In genomic region chr14:51789196-51789595, GRCm38 (mm10) we compare ENCODE assay signal across 21 mouse cellular contexts. TPM values are rescaled to one million over a fixed set of nuclear protein-coding genes. Genes with fewer than 3 reads are reported as not detected.
A peak's percentile ranks its signal among the peaks of the same experiment; 100 is the strongest.
DNase-seq lines count a peak whose midpoint lies in the region; ATAC-seq and TF ChIP-seq lines count a peak whose summit lies in the region.
"Had no signal": no experiment of that assay in that cellular context is flagged by ENCODE, and none has a peak within 500 bp of the region (broad histone marks: within the 10 kb centered on the region; RNA-seq: fewer than 3 reads in every experiment).

No protein-coding gene starts in this region.

- H3K36me3 ChIP-seq in lung, embryonic 14.5 days (ENCODE audit: insufficient read depth), result no peaks in the 10 kb centered on the region
- no peaks in the 10 kb centered on the region for H3K36me3 ChIP-seq in stomach, postnatal 0 days (ENCODE audit: control insufficient read depth, insufficient read depth, low read length)
- no peaks in the 10 kb centered on the region for H3K36me3 ChIP-seq in midbrain, embryonic 10.5 days
- H3K36me3 ChIP-seq: limb, embryonic 10.5 days; liver, embryonic 15.5 days; neural tube, embryonic 12.5 days; stomach, embryonic 15.5 days had no signal

- 77% methylated on average over 2 of the region's 2 CpGs for WGBS in lung, embryonic 14.5 days
- WGBS in stomach, postnatal 0 days, result 80% methylated on average over 2 of the region's 2 CpGs
- WGBS in midbrain, embryonic 10.5 days, result 74% methylated on average over 2 of the region's 2 CpGs

- TF ChIP-seq EP300 in stomach, postnatal 0 days (optimal IDR thresholded peaks at IDR 0.05), result no peak

- 0 out of 2 replicates have a peak, but pooled peaks have one; percentile 10 for TF ChIP-seq CTCF in lung, embryonic 14.5 days (IDR thresholded peaks at IDR 0.05; ENCODE audit: low read depth)
- peak; percentile 25; the same call in 1 of the 2 replicates for TF ChIP-seq CTCF in stomach, postnatal 0 days (IDR thresholded peaks at IDR 0.05; ENCODE audit: low read depth)

- no peaks in the 10 kb centered on the region for H3K9me3 ChIP-seq in lung, embryonic 14.5 days (ENCODE audit: low read depth, low read length)
- no peaks in the 10 kb centered on the region for H3K9me3 ChIP-seq in stomach, postnatal 0 days (ENCODE audit: control insufficient read depth, low read length)
- no peaks in the 10 kb centered on the region for H3K9me3 ChIP-seq in midbrain, embryonic 10.5 days (replicated peaks)
- H3K9me3 ChIP-seq: limb, embryonic 10.5 days; liver, embryonic 15.5 days; neural tube, embryonic 12.5 days; stomach, embryonic 15.5 days had no signal

- no peak overlapping the region for H3K27ac ChIP-seq in lung, embryonic 14.5 days (ENCODE audit: low read depth)
- no peak overlapping the region for H3K27ac ChIP-seq in stomach, postnatal 0 days (replicated peaks)
- no peak overlapping the region for H3K27ac ChIP-seq in midbrain, embryonic 10.5 days (replicated peaks)
- H3K27ac ChIP-seq: hindbrain, embryonic 14.5 days; limb, embryonic 10.5 days; liver, embryonic 15.5 days; macrophage; neural tube, embryonic 12.5 days; stomach, embryonic 15.5 days had no signal

- no peak overlapping the region for H3K9ac ChIP-seq in lung, embryonic 14.5 days
- no peak overlapping the region for H3K9ac ChIP-seq in stomach, postnatal 0 days (ENCODE audit: low read length)
- H3K9ac ChIP-seq: hindbrain, embryonic 14.5 days; liver, embryonic 15.5 days; neural tube, embryonic 12.5 days; stomach, embryonic 15.5 days had no signal

- no peak overlapping the region for H3K4me3 ChIP-seq in lung, embryonic 14.5 days (ENCODE audit: low read depth, low read length)
- no peak overlapping the region for H3K4me3 ChIP-seq in stomach, postnatal 0 days (ENCODE audit: low read depth, low read length)
- H3K4me3 ChIP-seq in midbrain, embryonic 10.5 days, result no peak overlapping the region
- H3K4me3 ChIP-seq: limb, embryonic 10.5 days; liver, embryonic 15.5 days; neural tube, embryonic 12.5 days; stomach, embryonic 15.5 days had no signal

- H3K27me3 ChIP-seq in lung, embryonic 14.5 days (ENCODE audit: insufficient read depth, low read length), result no peaks in the 10 kb centered on the region
- H3K27me3 ChIP-seq in stomach, postnatal 0 days (ENCODE audit: control insufficient read depth, insufficient read depth, low read length), result no peaks in the 10 kb centered on the region
- no peaks in the 10 kb centered on the region for H3K27me3 ChIP-seq in midbrain, embryonic 10.5 days (ENCODE audit: low read depth, poor library complexity, severe bottlenecking)
- H3K27me3 ChIP-seq: liver, embryonic 15.5 days; neural tube, embryonic 12.5 days; stomach, embryonic 15.5 days had no signal

- H3K4me1 ChIP-seq in lung, embryonic 14.5 days (ENCODE audit: insufficient read depth), result no peaks in the 10 kb centered on the region
- no peaks in the 10 kb centered on the region for H3K4me1 ChIP-seq in stomach, postnatal 0 days (replicated peaks; ENCODE audit: control insufficient read depth, insufficient read depth)
- H3K4me1 ChIP-seq in midbrain, embryonic 10.5 days, result peaks cover 4% of the 10 kb centered on the region; the same call in 1 of the 2 replicates
- H3K4me1 ChIP-seq: limb, embryonic 10.5 days; liver, embryonic 15.5 days; stomach, embryonic 15.5 days had no signal

- no peak for ATAC-seq in CD4-positive, CD25-positive, alpha-beta regulatory T cell, adult 4 months
- no peak for ATAC-seq in lung, embryonic 14.5 days (ENCODE audit: insufficient read depth)
- ATAC-seq in stomach, postnatal 0 days (ENCODE audit: low FRiP score, low TSS enrichment), result no peak
- ATAC-seq: forebrain, embryonic 14.5 days had no signal

- DNase-seq in CD4-positive, CD25-positive, alpha-beta regulatory T cell, adult 2 months (ENCODE audit: low read depth, low spot score), result peak; percentile 48
- no peak for DNase-seq in lung, embryonic 14.5 days
- no peak for DNase-seq in lung, postnatal 4 days
- DNase-seq in R1 (ENCODE audit: low read depth, low spot score), result peak; percentile 48
- no peak for DNase-seq in stomach, postnatal 0 days (ENCODE audit: low spot score)
- no peak for DNase-seq in ovary, adult 18-20 months (ENCODE audit: low spot score)
- DNase-seq in midbrain, embryonic 10.5 days (ENCODE audit: low spot score), result no peak
- DNase-seq: cerebellum, adult 9-10 months; heart, postnatal 14 days; kidney, adult 2 months had no signal

- H3K4me2 ChIP-seq in lung, embryonic 14.5 days, result no peak overlapping the region
- no peak overlapping the region for H3K4me2 ChIP-seq in stomach, postnatal 0 days (replicated peaks; ENCODE audit: low read depth)
- H3K4me2 ChIP-seq: hindbrain, embryonic 14.5 days; liver, embryonic 15.5 days; neural tube, embryonic 12.5 days; stomach, embryonic 15.5 days had no signal

RNA-seq across cellular contexts. Expression of gene AY358078, which starts 10.7 kb away (rescaled TPM):
- not detected for polyA plus RNA-seq in CD4-positive, CD25-positive, alpha-beta regulatory T cell, adult 4 months (2017; shearing (Covaris generic))
- polyA plus RNA-seq in lung, embryonic 14.5 days (2014; fragmentation: Nextera tagmentation; extraction: Ambion mirVana), result not detected in 2 replicates
- polyA plus RNA-seq in stomach, postnatal 0 days (2015; fragmentation: Nextera tagmentation; extraction: Ambion mirVana), result not detected in 2 replicates
- polyA plus RNA-seq in midbrain, embryonic 10.5 days (2016; fragmentation: Nextera tagmentation; extraction: Ambion mirVana), result not detected in 2 replicates
- polyA plus RNA-seq: brain, embryonic 14.5 days; forebrain, embryonic 14.5 days; hindbrain, embryonic 14.5 days; kidney, adult 2 months; large intestine, adult 2 months; limb, embryonic 10.5 days; liver, embryonic 15.5 days; macrophage; midbrain, postnatal 0 days; neural tube, embryonic 12.5 days; stomach, embryonic 15.5 days had no signal

RNA-seq across cellular contexts. Expression of gene Ang4, which starts 15.8 kb away (rescaled TPM):
- not detected for polyA plus RNA-seq in CD4-positive, CD25-positive, alpha-beta regulatory T cell, adult 4 months (2017; shearing (Covaris generic))
- not detected in 2 replicates for polyA plus RNA-seq in lung, embryonic 14.5 days (2014; fragmentation: Nextera tagmentation; extraction: Ambion mirVana)
- polyA plus RNA-seq in stomach, postnatal 0 days (2015; fragmentation: Nextera tagmentation; extraction: Ambion mirVana), result not detected in 2 replicates
- not detected in 2 replicates for polyA plus RNA-seq in midbrain, embryonic 10.5 days (2016; fragmentation: Nextera tagmentation; extraction: Ambion mirVana)
- polyA plus RNA-seq: brain, embryonic 14.5 days; forebrain, embryonic 14.5 days; hindbrain, embryonic 14.5 days; kidney, adult 2 months; limb, embryonic 10.5 days; liver, embryonic 15.5 days; macrophage; midbrain, postnatal 0 days; neural tube, embryonic 12.5 days had no signal

Comparison
In these comparisons a context has a peak if more than half of its experiments do, and no peak if none do; other contexts are left out.
1. DNase-seq: peak in CD4-positive, CD25-positive, alpha-beta regulatory T cell, adult 2 months (single experiment) and R1 (single experiment); none in lung, embryonic 14.5 days (single experiment), lung, postnatal 4 days (0 of 2), stomach, postnatal 0 days (single experiment), ovary, adult 18-20 months (single experiment) and midbrain, embryonic 10.5 days (single experiment).